Mouse (Mus musculus): Measurements from ENCODE around the gene Gnao1.
A peak's percentile ranks its signal among the peaks of the same experiment; 100 is the strongest.

Gnao1 gene

DNA sequence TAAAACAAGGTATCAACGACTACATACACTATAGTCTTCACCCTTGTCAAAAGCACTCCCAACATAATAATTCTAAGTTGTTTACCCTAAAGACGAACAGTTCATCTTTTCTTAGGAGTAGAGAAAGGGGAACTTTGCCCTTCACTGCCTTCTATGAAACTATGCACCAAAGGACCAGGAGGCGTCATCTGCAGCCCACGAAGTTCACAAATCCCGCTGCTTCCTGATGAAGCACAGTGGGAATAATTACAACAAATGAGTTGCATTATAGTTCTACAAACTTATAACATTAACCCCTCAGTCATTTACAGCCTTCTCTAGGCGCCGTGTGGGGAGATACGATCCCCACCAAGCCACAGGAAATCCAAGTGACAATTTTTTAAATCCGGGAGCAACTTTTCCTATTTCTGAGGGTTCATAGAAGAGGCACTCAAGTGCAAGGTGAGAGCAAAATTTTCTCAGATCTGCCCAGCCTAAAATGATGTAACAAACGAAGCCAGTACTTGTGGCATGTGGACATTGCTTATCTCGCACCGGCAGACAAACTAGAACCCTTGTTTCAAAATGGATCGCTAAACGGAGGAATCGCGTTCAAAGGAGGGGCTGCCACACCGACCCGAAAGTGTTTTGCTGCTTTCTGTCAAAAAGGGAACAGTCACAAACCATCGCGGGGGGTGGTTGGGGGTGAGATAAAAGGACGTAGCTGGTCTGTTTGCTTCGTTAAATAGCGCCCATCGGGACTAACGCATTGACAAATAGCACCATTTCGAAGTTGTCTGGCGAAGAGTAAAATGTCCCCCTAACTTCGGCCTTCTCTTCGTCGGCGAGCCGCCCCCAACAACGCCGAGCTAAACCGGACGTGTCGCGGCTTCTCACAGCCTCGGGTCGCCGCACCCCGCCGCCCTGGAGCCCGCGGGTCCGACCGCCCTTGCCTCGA is 201.6 kb downstream of the Gnao1 start:
- DNase-seq = no peak

DNA sequence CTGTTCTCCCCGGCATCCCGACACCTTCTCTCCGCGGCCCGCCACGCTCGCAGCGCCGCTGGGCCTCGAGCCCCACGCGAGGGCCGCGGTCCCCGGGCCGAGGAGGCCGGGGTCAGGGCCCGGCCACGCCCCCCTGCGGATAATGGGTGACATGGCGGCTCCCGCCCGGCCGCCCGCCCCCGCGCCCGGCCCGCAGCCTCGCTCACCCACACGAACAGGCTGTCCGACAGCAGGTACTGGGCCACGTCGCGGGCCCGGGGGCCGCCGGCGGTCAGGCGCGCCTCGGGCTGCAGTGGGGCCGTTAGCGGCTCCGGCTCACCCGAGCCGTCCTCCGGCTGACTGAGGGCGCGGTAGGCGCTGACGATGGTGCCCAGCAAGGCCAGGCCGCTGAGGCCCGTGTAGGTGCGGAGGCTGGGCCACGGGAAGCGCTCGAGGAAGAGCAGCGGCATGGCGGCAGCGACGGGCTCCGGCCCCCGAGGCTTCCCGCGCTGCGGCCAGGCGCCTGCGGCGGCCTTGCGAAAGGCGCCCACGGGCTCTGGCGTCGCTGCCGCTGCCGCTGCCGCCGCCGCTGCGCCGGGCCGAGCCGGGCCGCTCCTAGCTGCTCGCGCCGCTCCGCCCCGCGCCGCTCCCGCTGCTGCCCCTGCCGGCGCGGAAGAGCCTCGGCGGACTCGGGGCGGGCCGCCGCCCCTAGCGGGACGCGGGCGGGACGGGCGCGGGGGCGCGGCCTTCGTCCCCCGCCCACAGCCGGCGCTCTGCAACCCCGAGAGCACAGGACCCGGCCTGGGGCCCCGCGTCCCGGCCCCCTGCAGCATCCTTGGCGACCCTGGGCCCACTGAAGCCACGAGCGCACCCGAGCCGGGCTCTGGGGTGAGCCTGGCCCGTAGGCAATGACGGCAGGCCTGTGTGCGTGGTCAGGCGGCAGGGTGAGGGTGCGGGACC is 202.5 kb downstream of the Gnao1 start, which contains the start of gene Amfr:
Gene Amfr (minus strand): TSS at position 830 of the 939 bp plus-strand sequence.
- peak; percentile 69 for DNase-seq

DNA sequence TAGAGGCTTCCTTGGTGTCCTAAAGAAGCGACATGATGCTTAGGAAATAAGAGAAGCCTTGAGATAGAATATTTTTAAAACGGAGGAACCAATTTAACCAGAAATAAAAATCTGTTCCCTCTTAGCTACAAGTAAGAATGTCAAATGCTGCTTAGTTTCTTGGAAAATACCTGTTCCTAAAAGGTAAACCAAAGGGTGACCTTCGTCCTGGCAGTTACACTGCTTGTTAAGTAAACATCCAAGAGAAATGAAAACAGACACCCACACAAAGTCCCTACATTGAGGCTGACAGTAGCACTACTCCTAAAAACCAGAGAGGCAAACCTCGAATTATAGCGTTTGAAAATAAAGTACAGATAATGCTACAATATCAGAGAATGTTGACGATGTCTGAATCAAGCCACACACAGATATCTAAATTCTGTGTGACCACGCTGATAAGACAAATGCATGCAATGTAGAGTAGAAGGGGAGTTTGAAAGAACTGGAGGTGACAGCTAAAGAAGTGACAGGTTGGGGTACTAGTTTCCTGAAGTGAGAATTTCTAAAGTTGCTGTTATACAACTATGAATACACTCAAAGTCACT is 203.4 kb downstream of the Gnao1 start:
- DNase-seq = no peak

Measured in lung, postnatal 14 days (tissue).